Mouse (Mus musculus) kidney, embryonic 15.5 days (tissue): Measurements from ENCODE around the gene Aak1. TPM values are rescaled to one million over a fixed set of nuclear protein-coding genes. Genes with fewer than 3 reads are reported as not detected.

Experiments
- polyA plus RNA-seq: library from polyadenylated mRNA; unstranded; fragments of >200 nt; fragmentation: Nextera tagmentation; extraction: Ambion mirVana; gene quantifications from 2 replicates; pipeline ENCODE4 v1.2.1, GENCODE M21; 2015

The Aak1 gene
- polyA plus RNA-seq, 1 experiment from 2014 or later: 13.5 TPM

Other genes starting within 250 kb of the Aak1 start
- 2.6 and 4.5 TPM in 2 replicates for gene Asprv1, start 221.4 kb upstream of the Aak1 start, polyA plus RNA-seq
- 10.4 and 11.9 TPM in 2 replicates for gene Mxd1, start 180.4 kb upstream of the Aak1 start, polyA plus RNA-seq
- gene Snrnp27, start 165.0 kb upstream of the Aak1 start, polyA plus RNA-seq: 106 and 123 TPM in 2 replicates
- 34.1 and 35.0 TPM in 2 replicates for gene Gmcl1, start 116.1 kb upstream of the Aak1 start, polyA plus RNA-seq
- 40.0 and 43.8 TPM in 2 replicates for gene Anxa4, start 55.9 kb upstream of the Aak1 start, polyA plus RNA-seq
- gene Nfu1, start 159.7 kb downstream of the Aak1 start, polyA plus RNA-seq: 104 and 106 TPM in 2 replicates
- 19.8 and 22.0 TPM in 2 replicates for gene Gfpt1, start 193.3 kb downstream of the Aak1 start, polyA plus RNA-seq